Mouse (Mus musculus): ENCODE data around the gene Trim46.

The Trim46 gene

GRCm38 (mm10) chr3:89246261-89247100 lies at the start of gene Trim46:
Gene Trim46 (minus strand): TSS chr3:89246309.
- peak; percentile 91 for DNase-seq

- DNase-seq, result no peak
Observed at GRCm38 (mm10) chr3:89295685-89296230, 49.6 kb upstream of the Trim46 start.

GRCm38 (mm10) chr3:89294195-89294594 lies 48.1 kb upstream of the Trim46 start:
- peak; percentile 45 for DNase-seq

- peak; percentile 62 for DNase-seq
Observed at GRCm38 (mm10) chr3:89293247-89293918, 47.3 kb upstream of the Trim46 start.

- DNase-seq, result no peak
Observed at GRCm38 (mm10) chr3:89292303-89292702, 46.2 kb upstream of the Trim46 start.

- no peak for DNase-seq
Observed at GRCm38 (mm10) chr3:89291874-89292273, 45.8 kb upstream of the Trim46 start.

- DNase-seq, result peak; percentile 66
Observed at GRCm38 (mm10) chr3:89288503-89288928, 42.4 kb upstream of the Trim46 start.

- no peak for DNase-seq
Observed at GRCm38 (mm10) chr3:89287286-89287685, 41.2 kb upstream of the Trim46 start.

- DNase-seq, result no peak
Observed at GRCm38 (mm10) chr3:89285526-89285925, 39.4 kb upstream of the Trim46 start.

- no peak for DNase-seq
Observed at GRCm38 (mm10) chr3:89284261-89284660, 38.2 kb upstream of the Trim46 start.

- DNase-seq, result no peak
Observed at GRCm38 (mm10) chr3:89282291-89282643, 36.2 kb upstream of the Trim46 start.

- peak; percentile 88 for DNase-seq
Observed at GRCm38 (mm10) chr3:89281579-89282290, 35.6 kb upstream of the Trim46 start.

- DNase-seq, result peak; percentile 85
Observed at GRCm38 (mm10) chr3:89280606-89281511, 34.8 kb upstream of the Trim46 start, which contains the start of gene Efna1. Gene Efna1 (minus strand): TSS chr3:89281142.

GRCm38 (mm10) chr3:89280050-89280605 lies 34.0 kb upstream of the Trim46 start:
- peak; percentile 58 for DNase-seq

GRCm38 (mm10) chr3:89279153-89279890 lies 33.2 kb upstream of the Trim46 start:
- DNase-seq, result peak; percentile 94

GRCm38 (mm10) chr3:89278643-89279042 lies 32.5 kb upstream of the Trim46 start:
- DNase-seq, result peak; percentile 35

GRCm38 (mm10) chr3:89278107-89278506 lies 32.0 kb upstream of the Trim46 start:
- DNase-seq, result peak; percentile 85

GRCm38 (mm10) chr3:89277281-89278021 lies 31.3 kb upstream of the Trim46 start:
- DNase-seq, result peak; percentile 57

- DNase-seq, result peak; percentile 47
Observed at GRCm38 (mm10) chr3:89276061-89276460, 30.0 kb upstream of the Trim46 start.

- DNase-seq, result peak; percentile 56
Observed at GRCm38 (mm10) chr3:89271760-89272159, 25.7 kb upstream of the Trim46 start.

Measured in kidney, adult 18-20 months (tissue).